Mouse (Mus musculus) A20 (cell line): ENCODE results near the gene St3gal4.
"Not testable (repeated sequence)": the region's sequence is repeated elsewhere in the genome, so short reads cannot be mapped to it uniquely, and the experiment has no call there.

Experiments used
- DNase-seq: peaks from one replicate; pipeline ENCODE4 v3.0.0-alpha.2; 2011; ENCODE audit warnings: low read depth, low spot score

The St3gal4 gene

DNA sequence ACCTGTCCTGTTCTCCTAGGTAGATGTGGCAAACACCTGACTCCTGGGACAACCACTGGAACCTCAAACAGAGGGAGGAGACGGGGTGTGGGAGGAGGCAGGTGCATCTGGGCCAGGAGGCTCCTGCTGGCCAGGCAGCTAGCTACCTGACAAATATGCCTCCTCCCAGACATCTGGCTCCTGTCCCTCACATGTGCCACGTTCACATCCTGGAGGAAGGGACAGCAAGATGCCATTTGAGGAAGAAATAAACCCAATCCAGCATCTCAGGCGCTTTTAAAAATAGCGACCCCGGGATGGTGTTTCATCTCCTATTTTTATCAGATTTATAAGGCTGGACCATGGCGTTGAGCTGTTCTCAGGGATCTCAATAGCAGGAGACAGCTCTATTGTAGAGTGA lies at the start of gene St3gal4:
St3gal4 (minus strand) TSS at position 101 of the 400 bp plus-strand sequence.
- no peak for DNase-seq

DNA sequence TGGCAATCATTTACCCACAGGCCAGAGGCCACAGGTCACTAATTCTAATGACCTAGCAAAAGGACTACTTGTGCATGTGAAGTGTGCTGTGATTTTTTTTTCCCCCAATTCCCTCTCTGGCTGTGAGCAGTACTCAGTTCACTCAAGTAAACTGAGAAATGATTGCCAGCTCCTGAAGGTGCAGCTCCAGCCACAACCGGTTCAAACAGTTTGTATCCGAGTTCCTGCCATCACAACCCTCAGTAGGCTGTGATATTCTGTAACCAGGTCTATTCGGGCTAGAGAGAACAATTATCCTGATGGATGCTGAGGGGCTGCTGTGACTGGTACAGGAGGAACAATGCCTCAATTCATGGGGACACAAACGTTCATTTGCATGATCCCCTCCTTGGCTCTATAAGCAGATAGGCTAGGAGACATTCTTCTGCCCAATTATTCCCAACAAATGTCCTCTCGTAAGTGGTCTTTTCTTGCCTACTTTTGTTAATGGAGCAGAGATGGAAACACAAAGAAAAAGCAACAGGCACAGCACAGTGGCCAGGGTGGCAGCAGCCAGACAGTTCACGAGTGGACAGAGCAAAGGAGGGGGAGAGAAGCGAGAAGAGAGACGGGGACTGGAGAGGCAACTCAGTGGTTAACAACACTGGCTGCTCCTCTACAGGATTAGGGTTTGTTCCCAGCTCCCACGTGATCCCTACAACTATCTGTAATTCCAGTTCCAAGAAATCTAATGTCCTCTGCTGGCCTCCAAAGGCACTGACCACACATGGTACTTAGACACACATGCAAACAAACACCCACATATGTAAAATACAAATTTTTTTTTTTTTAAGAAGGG lies 47.9 kb upstream of the St3gal4 start:
- DNase-seq = no peak

DNA sequence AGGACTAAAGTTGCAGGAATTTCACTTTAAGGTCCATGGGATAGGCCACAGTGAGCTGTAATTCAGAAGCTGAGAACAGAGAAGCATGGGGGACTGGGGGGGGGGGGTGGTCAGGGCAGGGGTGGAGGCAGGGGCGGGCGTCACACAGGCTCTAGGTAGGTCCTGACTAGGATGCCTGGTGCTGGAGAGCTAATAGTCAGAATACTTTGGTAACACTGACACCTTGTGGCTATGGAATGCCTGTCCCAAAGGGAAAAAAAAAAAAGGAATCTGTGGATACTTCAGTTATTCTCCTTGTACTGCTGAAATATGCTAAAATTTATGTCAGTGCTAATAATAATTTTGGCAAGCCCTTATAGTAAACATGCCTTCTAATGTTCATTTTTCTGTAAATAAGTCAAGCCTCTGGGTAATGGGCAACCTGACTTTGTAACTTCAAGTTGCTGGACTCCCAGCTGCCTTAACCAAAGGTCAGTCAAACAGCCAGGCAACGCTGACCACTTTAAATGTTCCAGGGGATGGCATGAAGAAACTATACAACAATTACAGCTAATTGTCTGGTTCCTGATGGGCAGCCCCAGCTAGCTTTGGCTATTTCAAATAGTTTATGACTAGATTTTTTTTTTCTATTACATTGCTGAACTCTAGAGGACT lies 47.2 kb upstream of the St3gal4 start:
- DNase-seq = no peak

DNA sequence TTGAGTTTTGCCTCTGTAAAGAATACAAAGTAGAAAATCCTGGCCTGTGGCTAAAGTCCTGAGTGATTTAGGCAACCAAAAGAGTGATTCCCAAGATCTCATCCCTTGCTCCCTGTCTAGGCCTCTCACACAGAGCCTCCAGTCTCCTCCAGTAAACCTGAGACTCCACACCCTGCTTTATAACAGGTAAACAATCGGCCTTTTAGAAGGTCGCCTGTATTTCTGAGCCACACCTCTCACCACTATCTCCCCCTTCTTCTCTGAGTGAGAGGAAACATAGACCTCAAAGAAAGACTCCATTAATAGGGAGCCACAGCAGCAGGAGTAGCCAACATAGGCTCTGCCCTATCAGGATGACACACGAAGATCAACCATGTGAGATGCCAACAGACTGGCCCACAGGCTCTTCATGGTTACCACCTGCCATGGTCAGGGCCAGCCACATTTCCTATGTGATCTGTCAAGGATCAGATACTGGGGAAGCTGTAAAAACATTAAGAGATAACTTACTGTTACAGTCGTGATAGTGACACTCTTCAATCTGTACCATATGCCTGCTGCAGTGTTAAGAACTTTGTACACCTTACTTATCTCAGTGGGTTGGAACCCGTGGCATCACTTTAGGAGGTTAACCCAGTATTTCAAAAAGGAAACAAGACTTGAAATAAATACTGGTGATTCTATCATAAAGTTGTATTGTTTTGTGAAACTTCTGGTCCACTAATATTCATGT lies 45.2 kb upstream of the St3gal4 start:
- no peak for DNase-seq

DNA sequence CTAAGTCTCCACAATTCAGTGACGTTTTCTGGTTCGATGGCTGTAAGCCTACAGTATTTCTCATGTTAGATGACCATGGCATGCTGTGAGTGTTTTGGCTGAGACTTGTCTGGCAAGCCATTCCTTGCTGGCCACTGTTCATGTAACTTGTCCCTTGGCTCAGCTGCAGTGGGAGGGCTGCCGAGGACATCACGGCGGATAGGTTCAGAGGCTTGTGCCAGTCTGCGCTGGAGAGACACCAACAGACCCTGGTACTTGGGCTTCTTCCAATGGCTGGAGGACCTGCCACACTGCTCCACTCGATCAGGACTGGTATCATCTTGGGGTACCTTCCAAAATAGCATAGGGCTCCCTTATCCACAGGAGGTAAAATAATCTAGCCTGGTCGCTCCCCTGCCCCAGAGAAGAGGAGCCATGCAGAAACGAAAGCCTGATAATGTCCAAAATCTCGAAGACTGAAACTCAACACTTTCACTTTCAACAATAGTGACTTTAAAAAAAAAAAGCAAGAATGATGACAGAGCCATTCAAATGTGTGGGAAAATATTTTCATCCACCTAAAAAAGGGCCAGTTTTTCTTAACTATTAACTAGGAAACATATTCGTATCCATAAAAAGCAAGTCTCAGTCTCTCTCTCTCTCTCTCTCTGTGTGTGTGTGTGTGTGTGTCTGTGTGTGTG lies 44.1 kb upstream of the St3gal4 start:
- DNase-seq = no peak

DNA sequence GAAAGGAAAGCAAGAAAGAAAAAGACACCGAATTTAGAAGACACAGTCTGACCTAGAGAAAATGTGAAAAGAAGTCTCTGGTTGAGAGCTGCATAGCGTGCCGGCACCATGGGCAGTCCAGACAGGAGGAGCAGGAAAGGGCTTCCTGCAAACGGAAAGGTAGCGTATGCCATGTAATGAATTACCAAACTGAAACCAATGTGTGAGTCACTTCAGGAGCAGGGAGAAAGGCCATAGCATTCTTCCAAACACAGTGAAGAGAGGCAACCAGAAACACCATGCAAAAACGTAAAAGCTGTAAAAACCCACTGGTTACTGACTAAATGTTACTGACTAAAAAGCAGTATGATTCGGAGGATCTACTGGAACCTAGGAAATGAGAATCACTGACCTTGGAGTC lies 42.7 kb upstream of the St3gal4 start:
- DNase-seq = no peak

DNA sequence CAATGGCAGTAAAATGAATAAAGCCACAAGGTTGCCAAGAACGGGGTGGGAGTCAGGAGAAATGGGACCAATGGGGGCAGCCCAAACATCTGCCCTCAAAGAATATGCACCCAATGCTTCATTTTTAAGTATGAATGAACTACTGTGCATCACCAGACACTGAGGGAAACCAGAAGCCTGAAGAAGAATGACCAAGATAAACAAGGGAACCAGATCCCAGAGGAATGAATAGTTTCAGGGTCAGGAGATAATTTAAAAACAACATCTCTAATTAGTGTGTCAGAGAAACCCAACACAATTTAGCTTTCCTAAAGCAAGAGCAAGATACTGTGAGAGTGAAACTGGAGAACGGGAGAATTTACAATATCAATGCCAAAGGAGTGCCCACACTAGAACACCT lies 41.6 kb upstream of the St3gal4 start:
- no peak for DNase-seq

DNA sequence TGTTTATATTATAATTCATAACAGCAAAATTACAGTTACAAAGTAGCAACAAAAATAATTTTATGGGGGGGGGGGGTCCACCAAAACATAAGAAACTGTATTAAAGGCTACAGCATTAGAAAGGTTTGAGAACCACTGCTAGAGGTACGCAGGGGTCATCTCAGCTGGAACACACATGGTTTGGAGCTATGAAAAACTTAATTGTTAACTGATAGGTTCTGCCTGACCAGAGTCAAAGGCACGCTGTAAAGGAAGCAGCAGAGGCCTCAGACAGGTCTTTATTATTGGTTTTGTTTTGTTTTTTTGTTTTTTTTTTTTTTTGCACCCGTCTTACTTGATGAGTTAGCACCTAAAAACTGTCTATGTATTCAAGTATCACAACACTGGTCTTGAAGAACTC lies 39.4 kb upstream of the St3gal4 start:
- no peak for DNase-seq

DNA sequence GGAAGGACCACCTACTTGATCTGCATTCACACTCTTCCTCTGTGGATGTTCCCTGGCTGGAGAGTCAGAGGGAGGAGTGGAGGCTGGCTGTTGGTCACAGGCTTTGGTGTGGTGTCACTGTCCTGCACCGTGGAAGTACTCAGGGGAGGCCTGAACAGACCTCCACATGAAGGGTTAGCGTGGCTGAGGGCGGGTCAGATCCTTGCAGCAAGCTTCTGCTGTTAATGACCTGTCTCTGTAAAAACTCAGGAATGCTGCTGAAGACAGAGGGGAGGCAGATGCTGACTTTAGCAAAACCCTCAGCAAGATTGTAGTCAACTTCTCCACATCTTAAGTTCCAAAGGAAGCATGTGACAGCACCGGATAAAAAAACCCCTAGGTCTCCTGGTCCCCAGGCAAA lies 37.8 kb upstream of the St3gal4 start:
- DNase-seq = no peak

DNA sequence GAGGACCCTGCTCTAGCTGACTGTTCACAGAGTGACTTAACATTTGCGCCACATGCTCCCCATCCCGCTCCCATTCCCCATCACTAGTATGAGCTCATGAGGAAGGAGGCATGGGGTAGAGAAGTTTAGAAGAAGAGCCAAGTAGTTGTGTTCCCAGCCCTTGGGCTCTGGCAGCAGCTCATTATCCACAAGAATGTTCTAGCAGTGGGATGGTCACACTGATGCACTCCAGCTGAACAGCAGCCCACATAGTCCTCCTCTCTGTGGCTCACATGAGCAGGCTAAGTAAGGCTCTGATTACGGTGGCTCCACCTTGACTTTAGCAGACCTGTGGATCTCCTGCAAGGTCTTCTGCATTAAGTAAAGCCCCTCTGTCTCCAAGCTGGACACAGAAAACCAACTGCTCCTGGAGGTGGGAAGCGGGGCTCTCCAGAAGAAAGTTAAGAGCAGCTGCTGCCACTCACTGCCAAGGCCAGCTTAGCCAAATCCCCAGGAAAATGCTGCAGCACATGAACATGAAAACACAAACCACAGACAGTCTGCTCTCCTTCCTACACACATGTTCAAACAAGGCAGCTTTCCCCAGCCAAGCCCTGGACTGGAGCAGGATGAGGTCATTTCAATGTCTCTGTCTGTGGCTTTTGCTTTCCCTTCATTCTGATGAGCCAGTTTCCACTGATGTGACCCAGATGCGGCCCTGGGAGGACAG lies 37.1 kb upstream of the St3gal4 start:
- DNase-seq = no peak

DNA sequence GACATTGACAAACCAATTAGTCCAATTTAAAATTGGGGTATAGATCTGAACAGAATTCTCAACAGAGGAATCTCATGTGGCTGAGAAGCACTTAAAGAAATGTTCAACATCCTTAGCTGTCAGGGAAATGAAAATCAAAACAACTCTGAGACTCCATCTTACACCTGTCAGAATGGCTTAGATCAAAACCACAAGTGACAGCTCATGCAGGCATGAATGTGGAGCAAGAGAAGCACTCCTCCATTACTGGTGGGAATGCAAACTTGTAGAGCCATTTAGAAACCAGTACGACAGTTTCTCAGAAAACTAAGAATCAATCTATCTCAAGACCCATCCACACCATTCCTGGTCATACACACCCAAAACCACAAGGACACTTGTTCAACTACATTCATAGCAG lies 33.9 kb upstream of the St3gal4 start:
- no peak for DNase-seq

DNA sequence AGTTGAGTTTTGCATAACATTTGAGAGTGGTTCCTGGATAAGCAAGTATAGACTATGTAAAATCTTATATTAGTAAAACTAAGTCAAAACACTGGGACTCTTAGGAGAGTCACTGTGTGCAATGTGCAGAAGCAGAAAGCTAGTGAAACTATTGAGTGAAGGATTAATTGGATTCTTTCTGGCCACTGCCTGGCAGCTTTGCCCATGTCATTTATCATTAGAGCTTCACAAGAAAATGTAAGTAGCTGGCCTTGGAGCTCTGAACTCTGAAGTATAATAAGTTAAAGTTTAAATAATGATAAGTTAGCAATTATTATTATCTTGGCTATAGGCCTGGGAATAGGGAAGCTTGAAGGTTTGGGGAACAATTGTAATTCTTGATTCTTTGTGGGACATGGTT lies 29.8 kb upstream of the St3gal4 start:
- DNase-seq = not testable (repeated sequence)

DNA sequence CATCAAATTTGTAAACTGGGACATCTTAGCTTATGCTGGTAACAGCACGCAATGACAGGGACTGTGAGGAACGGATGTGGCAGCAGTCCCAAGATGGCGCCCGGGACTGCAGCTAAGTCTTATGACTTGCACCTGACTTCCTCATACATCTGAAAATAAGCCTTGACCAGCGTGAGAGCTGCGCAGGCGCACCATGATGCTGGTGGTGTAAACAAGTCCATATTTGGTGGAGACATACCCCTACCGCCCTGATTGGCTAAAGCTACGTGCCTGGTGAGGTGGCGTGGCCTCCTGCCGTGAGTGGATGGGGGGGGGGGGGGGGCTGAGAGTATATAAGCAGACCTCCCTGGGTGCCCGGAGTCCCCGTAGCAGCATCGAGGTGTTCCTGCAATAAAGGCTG lies 28.2 kb upstream of the St3gal4 start:
- not testable (repeated sequence) for DNase-seq

DNA sequence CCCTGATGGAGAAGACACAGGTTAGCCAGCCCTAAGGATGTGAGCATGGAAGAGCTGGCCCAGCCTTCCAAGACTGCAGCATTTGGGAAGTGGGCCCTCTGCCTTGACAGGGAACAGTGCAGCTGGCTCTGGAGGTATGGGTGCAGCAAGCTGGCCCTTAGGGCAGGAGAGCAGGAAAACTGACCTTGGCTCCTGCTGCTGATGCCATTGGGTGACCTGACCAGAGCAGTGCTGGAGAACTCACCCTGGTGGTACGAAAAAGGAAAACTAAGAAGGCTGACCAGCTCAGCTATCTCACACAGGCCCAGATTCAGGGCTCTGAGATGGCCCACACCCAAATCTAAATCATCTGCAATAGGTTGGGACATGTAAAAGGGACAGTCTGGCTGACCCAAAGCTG lies 26.8 kb upstream of the St3gal4 start:
- DNase-seq = no peak

DNA sequence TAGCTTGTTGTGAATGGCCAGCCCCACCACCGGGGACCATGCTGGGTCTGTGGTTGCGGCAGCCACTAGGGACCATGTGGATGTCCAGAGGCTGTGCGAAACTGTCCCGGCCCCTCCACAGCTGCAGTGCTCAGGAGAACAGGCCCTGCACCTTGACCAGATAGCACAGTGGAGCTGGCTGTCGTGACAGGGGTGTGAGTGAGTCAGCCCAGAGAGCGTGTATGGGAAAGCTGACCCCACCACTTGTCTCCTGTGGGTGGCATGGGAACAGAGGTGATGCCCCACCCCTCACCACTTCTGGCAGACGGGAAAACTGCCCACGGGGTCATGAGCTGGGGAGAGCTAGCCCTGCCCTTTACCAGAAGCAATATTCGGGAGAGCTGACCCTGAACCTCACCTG lies 26.1 kb upstream of the St3gal4 start:
- no peak for DNase-seq

DNA sequence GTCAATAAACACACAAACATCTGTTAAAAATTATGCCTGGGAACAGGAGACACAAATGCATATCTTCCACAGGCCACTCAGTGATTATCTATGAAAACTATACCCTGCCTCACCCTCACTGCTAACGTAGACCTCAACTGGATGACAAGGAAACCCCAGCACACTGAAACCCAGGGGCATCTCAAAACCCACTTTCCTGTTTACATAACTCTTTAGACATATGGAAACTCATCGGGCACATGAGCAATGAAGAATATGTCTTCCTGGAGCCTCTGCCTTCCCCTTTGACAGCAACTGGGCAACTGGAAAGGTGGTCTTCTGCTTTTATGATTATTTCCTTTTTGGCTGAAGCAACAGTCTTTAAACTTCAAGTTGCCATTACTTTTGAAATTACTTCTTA lies 23.2 kb upstream of the St3gal4 start:
- no peak for DNase-seq

DNA sequence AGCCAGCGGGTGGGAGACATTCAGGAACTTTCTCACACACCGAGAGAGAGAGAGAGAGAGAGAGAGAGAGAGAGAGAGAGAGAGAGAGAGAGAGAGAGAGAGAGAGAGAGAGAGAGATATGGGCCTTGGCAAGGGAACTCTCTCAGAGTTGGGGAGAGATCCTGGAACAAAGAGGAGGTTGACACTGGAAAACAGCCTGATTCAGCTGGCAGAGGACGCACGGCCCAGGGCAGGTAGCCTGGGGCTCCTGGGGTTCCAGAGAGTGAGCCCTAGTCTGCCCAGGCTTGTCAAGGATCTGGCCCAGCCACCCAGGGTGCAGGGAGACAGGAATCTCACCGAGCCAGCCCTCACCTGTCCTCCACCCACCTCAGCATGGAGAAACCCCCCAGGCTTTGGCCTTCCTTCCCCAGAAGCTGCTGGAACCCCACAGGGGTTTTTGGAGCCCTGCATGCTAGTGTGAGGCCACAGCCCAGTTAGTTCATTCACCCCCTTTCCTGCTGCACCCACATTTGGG lies 20.2 kb upstream of the St3gal4 start:
- DNase-seq = no peak

DNA sequence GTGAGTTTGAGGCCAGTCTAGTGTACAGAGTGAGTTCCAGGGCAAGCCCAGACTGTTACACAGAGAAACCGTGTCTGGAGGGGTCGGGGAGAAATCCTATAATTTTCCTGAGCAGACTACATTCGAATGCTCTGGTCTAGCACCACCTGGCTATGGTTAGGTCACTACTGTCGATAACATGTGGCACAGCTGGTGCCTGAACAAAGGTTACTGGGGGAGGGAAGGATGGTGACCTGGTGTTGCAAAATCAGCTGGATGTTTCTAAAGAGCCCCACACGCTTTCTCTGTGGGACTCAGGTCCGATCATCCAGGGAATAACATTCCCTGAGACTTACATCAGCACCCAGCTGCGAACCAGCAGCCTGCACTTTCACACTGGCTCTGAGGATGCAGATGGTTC lies 19.0 kb upstream of the St3gal4 start:
- DNase-seq = no peak

DNA sequence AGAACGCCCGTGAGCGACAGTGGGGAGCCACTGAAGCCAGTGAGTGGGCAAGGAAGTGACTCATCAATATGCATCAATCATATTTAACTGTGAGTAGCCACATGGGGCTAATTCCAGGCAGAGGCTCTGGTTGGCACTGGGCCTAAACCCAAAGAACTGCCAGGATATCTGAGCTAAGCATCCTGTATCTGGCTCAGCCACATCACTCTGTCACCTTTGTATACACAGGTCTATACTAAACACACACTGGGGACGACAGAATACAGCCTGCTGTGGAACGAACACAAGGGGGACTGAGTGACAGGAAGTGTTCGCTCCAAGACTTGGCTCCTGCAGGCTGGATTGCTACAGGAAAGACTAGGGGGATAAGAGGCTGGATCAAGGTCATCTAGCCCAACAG lies 16.5 kb upstream of the St3gal4 start:
- DNase-seq = no peak

DNA sequence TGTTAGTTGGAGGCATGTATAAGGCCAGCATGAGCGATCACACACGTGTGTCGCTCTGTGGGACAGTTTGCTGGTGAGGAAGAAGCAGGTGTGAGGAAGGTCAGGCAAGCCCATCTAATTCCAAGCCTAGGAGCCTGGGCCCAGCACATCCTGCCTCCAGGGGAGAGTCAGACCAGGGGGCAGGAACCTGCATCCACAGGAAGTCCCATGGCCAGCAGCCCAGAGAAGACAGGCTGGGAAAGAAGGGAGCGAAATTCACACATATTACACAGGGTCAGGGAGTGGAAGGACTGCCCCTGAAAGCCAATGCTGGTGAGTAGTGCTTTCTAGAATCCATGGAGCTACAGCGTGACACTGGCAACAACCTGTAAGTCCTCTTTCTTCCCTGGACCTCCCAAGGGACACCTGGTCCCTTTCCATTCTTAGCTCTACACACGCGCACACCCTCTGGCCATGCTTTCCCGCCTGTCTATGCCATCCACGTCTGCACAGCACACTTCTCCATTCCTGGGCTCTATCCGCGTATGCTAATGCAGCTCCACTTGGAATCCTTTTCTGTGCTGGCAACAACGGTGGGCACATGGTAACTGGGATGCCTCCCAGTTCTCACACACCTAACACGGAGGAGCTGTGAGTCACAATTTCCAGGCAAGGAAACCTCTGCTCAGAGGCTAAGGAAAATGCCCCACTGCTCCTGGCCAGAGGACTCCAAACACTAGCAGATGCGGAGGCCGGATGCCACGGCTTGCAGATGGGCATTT lies 12.7 kb upstream of the St3gal4 start:
- no peak for DNase-seq
